Mouse (Mus musculus) CD8-positive naive resting alpha-beta T cell, adult 2 months (primary cell): Measurements from ENCODE around the gene Trappc6b.
A peak's percentile ranks its signal among the peaks of the same experiment; 100 is the strongest.
"Not testable (repeated sequence)": the region's sequence is repeated elsewhere in the genome, so short reads cannot be mapped to it uniquely, and the experiment has no call there.

Source experiments
- DNase-seq, 2 experiments: peaks; one replicate each; pipeline ENCODE4 v3.0.0; 2022; ENCODE audit warnings: low read depth in 2 of 2, low spot score in 2 of 2

Trappc6b gene

GRCm38 (mm10) chr12:59060993-59061595, at the start of gene Trappc6b:
Trappc6b (minus strand) TSS chr12:59061472.
- DNase-seq, result peak; percentile 57 to 62

GRCm38 (mm10) chr12:59107926-59108325, 46.7 kb upstream of the Trappc6b start:
- DNase-seq, result no peak

GRCm38 (mm10) chr12:59106491-59106890, 45.2 kb upstream of the Trappc6b start:
- DNase-seq, result no peak

- no peak for DNase-seq
Observed at GRCm38 (mm10) chr12:59105914-59106313, 44.6 kb upstream of the Trappc6b start.

GRCm38 (mm10) chr12:59104771-59105170, 43.5 kb upstream of the Trappc6b start:
- DNase-seq, result no peak

GRCm38 (mm10) chr12:59095104-59096025, 34.1 kb upstream of the Trappc6b start, which contains the start of gene Mia2:
Mia2 (plus strand) TSS chr12:59095799.
- no peak for DNase-seq

GRCm38 (mm10) chr12:59093543-59093942, 32.3 kb upstream of the Trappc6b start:
- DNase-seq, result no peak

GRCm38 (mm10) chr12:59086171-59086570, 24.9 kb upstream of the Trappc6b start:
- DNase-seq, result no peak

GRCm38 (mm10) chr12:59084446-59084845, 23.2 kb upstream of the Trappc6b start:
- DNase-seq, result no peak

GRCm38 (mm10) chr12:59080461-59080860, 19.2 kb upstream of the Trappc6b start:
- DNase-seq, result no peak

- DNase-seq, result no peak
Observed at GRCm38 (mm10) chr12:59077883-59078282, 16.6 kb upstream of the Trappc6b start.

- DNase-seq, result no peak
Observed at GRCm38 (mm10) chr12:59076996-59077395, 15.7 kb upstream of the Trappc6b start.

- DNase-seq, result no peak
Observed at GRCm38 (mm10) chr12:59074052-59074451, 12.8 kb upstream of the Trappc6b start.

GRCm38 (mm10) chr12:59072286-59072685, 11.0 kb upstream of the Trappc6b start:
- DNase-seq, result no peak

GRCm38 (mm10) chr12:59068791-59069190, 7.5 kb upstream of the Trappc6b start:
- no peak for DNase-seq

GRCm38 (mm10) chr12:59067095-59067494, 5.8 kb upstream of the Trappc6b start:
- no peak for DNase-seq

GRCm38 (mm10) chr12:59066448-59067077, 5.3 kb upstream of the Trappc6b start, which contains the start of gene Pnn:
Pnn (plus strand) TSS chr12:59066884.
- peak; percentile 94 to 97 for DNase-seq

GRCm38 (mm10) chr12:59065776-59066175, 4.5 kb upstream of the Trappc6b start:
- no peak for DNase-seq

- DNase-seq, result no peak
Observed at GRCm38 (mm10) chr12:59064837-59065236, 3.6 kb upstream of the Trappc6b start.

GRCm38 (mm10) chr12:59060322-59060721, 950 bp downstream of the Trappc6b start:
- DNase-seq, result no peak

GRCm38 (mm10) chr12:59058242-59058641, 3.0 kb downstream of the Trappc6b start:
- DNase-seq, result not testable (repeated sequence)

- DNase-seq, result no peak
Observed at GRCm38 (mm10) chr12:59056222-59056621, 5.0 kb downstream of the Trappc6b start.
